8 mouse cellular contexts compared by ENCODE assay signal in the genomic region with DNA sequence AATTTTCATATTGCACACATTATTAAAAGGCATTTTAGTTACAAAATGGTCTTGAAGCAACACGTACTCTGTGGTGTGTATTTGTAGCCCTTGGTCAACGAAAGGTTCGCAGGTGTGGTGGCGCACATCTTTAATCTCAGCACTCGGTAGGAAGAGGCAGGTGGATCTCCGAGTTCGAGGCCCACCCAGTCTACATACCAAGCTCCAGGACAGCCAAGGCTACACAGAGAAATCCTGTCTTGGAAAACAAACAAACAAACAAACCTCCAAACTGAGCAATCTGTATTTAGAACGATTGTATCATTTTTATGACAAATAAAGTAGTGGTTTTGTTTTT. TPM values are rescaled to one million over a fixed set of nuclear protein-coding genes. Genes with fewer than 3 reads are reported as not detected.
DNase-seq lines count a peak whose midpoint lies in the region; ATAC-seq and TF ChIP-seq lines count a peak whose summit lies in the region.

No protein-coding gene starts in this region.

- peak overlapping the region; percentile 79 for H3K4me2 ChIP-seq in kidney, embryonic 16.5 days (replicated peaks; ENCODE audit: low read depth, low read length)
- peak overlapping the region; percentile 84 for H3K4me2 ChIP-seq in intestine, embryonic 14.5 days (ENCODE audit: low read length)
- peak overlapping the region; percentile 86 for H3K4me2 ChIP-seq in neural tube, embryonic 14.5 days (ENCODE audit: low read depth, low read length)

- peaks cover 40% of the 10 kb centered on the region for H3K4me1 ChIP-seq in kidney, embryonic 16.5 days (ENCODE audit: insufficient read depth, low read length)
- peaks cover 16% of the 10 kb centered on the region for H3K4me1 ChIP-seq in bone marrow macrophage, adult 2 months (ENCODE audit: control insufficient read depth, insufficient read depth, low read length)
- peaks cover 16% of the 10 kb centered on the region for H3K4me1 ChIP-seq in intestine, embryonic 14.5 days (replicated peaks; ENCODE audit: control insufficient read depth, insufficient read depth, low read length)
- 0 out of 2 replicates have a peak, but pooled peaks cover 4% of the 10 kb centered on the region for H3K4me1 ChIP-seq in neural tube, embryonic 14.5 days (ENCODE audit: control insufficient read depth, insufficient read depth, low read length)

- no peaks in the 10 kb centered on the region for H3K9me3 ChIP-seq in kidney, embryonic 16.5 days (ENCODE audit: low read length)
- no peaks in the 10 kb centered on the region for H3K9me3 ChIP-seq in intestine, embryonic 14.5 days (ENCODE audit: control insufficient read depth, low read length)
- no peaks in the 10 kb centered on the region for H3K9me3 ChIP-seq in neural tube, embryonic 14.5 days (ENCODE audit: control insufficient read depth, low read length)

- no peak for DNase-seq in kidney, postnatal 4 days
- DNase-seq in intestine, embryonic 14.5 days (ENCODE audit: low spot score): no peak
- no peak for DNase-seq in Muller cell, postnatal 12 days (ENCODE audit: inconsistent ontology term)
- no peak for DNase-seq in right cerebral cortex, postnatal 14 days

- 69% methylated on average over 8 of the region's 8 CpGs for WGBS in kidney, embryonic 16.5 days
- WGBS in intestine, embryonic 14.5 days: 73% methylated on average over 8 of the region's 8 CpGs
- 85% methylated on average over 8 of the region's 8 CpGs for WGBS in neural tube, embryonic 14.5 days

- TF ChIP-seq CTCF in bone marrow macrophage, adult 2 months (IDR thresholded peaks at IDR 0.05; ENCODE audit: low read depth, low read length): no peak

- no peak overlapping the region for H3K27ac ChIP-seq in kidney, embryonic 16.5 days (ENCODE audit: low read length)
- no peak overlapping the region for H3K27ac ChIP-seq in bone marrow macrophage, adult 2 months (ENCODE audit: insufficient read depth, low read depth, low read length)
- peak overlapping the region; percentile 91; the same call in 1 of the 2 replicates for H3K27ac ChIP-seq in intestine, embryonic 14.5 days (ENCODE audit: low read depth)
- no peak overlapping the region for H3K27ac ChIP-seq in neural tube, embryonic 14.5 days (ENCODE audit: low read depth, low read length)

- 0 out of 2 replicates have a peak, but pooled peaks cover 4% of the 10 kb centered on the region for H3K36me3 ChIP-seq in kidney, embryonic 16.5 days (ENCODE audit: insufficient read depth, low read length)
- H3K36me3 ChIP-seq in intestine, embryonic 14.5 days (ENCODE audit: control insufficient read depth, insufficient read depth, low read length): 0 out of 2 replicates have a peak, but pooled peaks cover 4% of the 10 kb centered on the region
- H3K36me3 ChIP-seq in neural tube, embryonic 14.5 days (ENCODE audit: control insufficient read depth, insufficient read depth, low read length): no peaks in the 10 kb centered on the region

- no peaks in the 10 kb centered on the region for H3K27me3 ChIP-seq in kidney, embryonic 16.5 days (ENCODE audit: insufficient read depth, low read length)
- H3K27me3 ChIP-seq in intestine, embryonic 14.5 days (replicated peaks; ENCODE audit: control insufficient read depth, insufficient read depth, low read length): no peaks in the 10 kb centered on the region
- no peaks in the 10 kb centered on the region for H3K27me3 ChIP-seq in neural tube, embryonic 14.5 days (ENCODE audit: control insufficient read depth, insufficient read depth, low read length)

- peak overlapping the region; percentile 99 for H3K4me3 ChIP-seq in kidney, embryonic 16.5 days (ENCODE audit: low read length)
- H3K4me3 ChIP-seq in bone marrow macrophage, adult 2 months (ENCODE audit: insufficient read depth, low read length): peak overlapping the region; percentile 99
- peak overlapping the region; percentile 68 for H3K4me3 ChIP-seq in intestine, embryonic 14.5 days (ENCODE audit: low read depth, low read length)
- H3K4me3 ChIP-seq in neural tube, embryonic 14.5 days (ENCODE audit: low read depth, low read length): peak overlapping the region; percentile 98

- H3K9ac ChIP-seq in kidney, embryonic 16.5 days (replicated peaks; ENCODE audit: low read length): peak overlapping the region; percentile 99
- peak overlapping the region; percentile 94 for H3K9ac ChIP-seq in intestine, embryonic 14.5 days (ENCODE audit: low read length)
- H3K9ac ChIP-seq in neural tube, embryonic 14.5 days (replicated peaks; ENCODE audit: low read depth, low read length): peak overlapping the region; percentile 89; the same call in 1 of the 2 replicates

- ATAC-seq in kidney, embryonic 16.5 days (ENCODE audit: low FRiP score, low TSS enrichment): no peak
- no peak for ATAC-seq in intestine, embryonic 14.5 days (replicated peaks; ENCODE audit: low FRiP score, low TSS enrichment, low read depth)
- ATAC-seq in neural tube, embryonic 14.5 days (ENCODE audit: low read depth): no peak
- ATAC-seq in granulocyte monocyte progenitor cell, adult 5-6 weeks (replicated peaks; ENCODE audit: poor library complexity, severe bottlenecking): no peak

- TF ChIP-seq POLR2A in bone marrow macrophage, adult 2 months (IDR thresholded peaks at IDR 0.05; ENCODE audit: borderline replicate concordance, low read depth, low read length): no peak

RNA-seq across cellular contexts. Expression of gene Lin9, which starts 1.2 kb away (rescaled TPM):
- polyA plus RNA-seq in kidney, embryonic 16.5 days (2015; fragmentation: Nextera tagmentation; extraction: Ambion mirVana): 18.6 and 20.5 TPM in 2 replicates
- 14.4 and 14.7 TPM in 2 replicates for polyA plus RNA-seq in bone marrow macrophage, adult 2 months (2012; ENCODE audit: insufficient read depth, insufficient read length, missing spikeins)
- 17.2 and 19.6 TPM in 2 replicates for polyA plus RNA-seq in intestine, embryonic 14.5 days (2014; fragmentation: Nextera tagmentation; extraction: Ambion mirVana)
- 10.3 and 11.6 TPM in 2 replicates for polyA plus RNA-seq in neural tube, embryonic 14.5 days (2014; fragmentation: Nextera tagmentation; extraction: Ambion mirVana)
- total RNA-seq in granulocyte monocyte progenitor cell, adult 5-6 weeks (2014; fragmentation: Nextera tagmentation): 21.2 and 30.4 TPM in 2 replicates
- 28.7 and 39.6 TPM in 2 replicates for total RNA-seq in granulocyte monocyte progenitor cell, adult 5-6 weeks (2017)

RNA-seq across cellular contexts. Expression of gene Mixl1, which starts 54.6 kb away (rescaled TPM):
- 0.41 and 0.55 TPM in 2 replicates for polyA plus RNA-seq in kidney, embryonic 16.5 days (2015; fragmentation: Nextera tagmentation; extraction: Ambion mirVana)
- not detected in 2 replicates for polyA plus RNA-seq in bone marrow macrophage, adult 2 months (2012; ENCODE audit: insufficient read depth, insufficient read length, missing spikeins)
- 0.15 and 0.27 TPM in 2 replicates for polyA plus RNA-seq in intestine, embryonic 14.5 days (2014; fragmentation: Nextera tagmentation; extraction: Ambion mirVana)
- polyA plus RNA-seq in neural tube, embryonic 14.5 days (2014; fragmentation: Nextera tagmentation; extraction: Ambion mirVana): not detected in 2 replicates
- not detected in 2 replicates for total RNA-seq in granulocyte monocyte progenitor cell, adult 5-6 weeks (2014; fragmentation: Nextera tagmentation)
- total RNA-seq in granulocyte monocyte progenitor cell, adult 5-6 weeks (2017): not detected in 2 replicates
